Mouse (Mus musculus) forebrain, postnatal 0 days (tissue): ENCODE data around the gene Nxpe4. TPM values are rescaled to one million over a fixed set of nuclear protein-coding genes. Genes with fewer than 3 reads are reported as not detected.

ENCODE experiments used
- ATAC-seq: fragments of 200-750 bp; cut with Nextera tagmentation; 2 replicates; pipeline ENCODE4 v1.8.0; 2017; ENCODE audit warnings: mild to moderate bottlenecking, moderate library complexity
- DNase-seq: peaks from one replicate; pipeline ENCODE4 v3.0.0-alpha.2; 2015
- H3K27ac ChIP-seq: fragments of 300-500 bp; sonication (generic); 2 replicates; pipeline ENCODE4 v1.5.1; 2014; ENCODE audit warnings: low read depth, mild to moderate bottlenecking, antibody characterized with exemption, low read length, moderate library complexity, mixed read lengths
- H3K27me3 ChIP-seq: fragments of 300-500 bp; sonication (generic); 2 replicates; pipeline ENCODE4 v1.6.1; 2014; ENCODE audit warnings: mild to moderate bottlenecking, low read length, mixed read lengths; ENCODE audit not compliant: insufficient read depth
- H3K36me3 ChIP-seq: fragments of 300-500 bp; sonication (generic); 2 replicates; pipeline ENCODE4 v1.6.1; 2014; ENCODE audit warnings: mild to moderate bottlenecking, moderate library complexity; ENCODE audit not compliant: insufficient read depth
- H3K4me1 ChIP-seq: fragments of 300-500 bp; sonication (generic); 2 replicates; pipeline ENCODE4 v1.6.1; 2014; ENCODE audit warnings: antibody characterized with exemption; ENCODE audit not compliant: insufficient read depth
- H3K4me2 ChIP-seq: fragments of 300-500 bp; sonication (generic); 2 replicates; pipeline ENCODE4 v1.6.1; 2014; ENCODE audit warnings: low read depth, mild to moderate bottlenecking, moderate library complexity
- H3K4me3 ChIP-seq: fragments of 300-500 bp; sonication (generic); 2 replicates; pipeline ENCODE4 v1.5.1; 2014; ENCODE audit warnings: low read depth, low read length, mixed read lengths
- H3K9ac ChIP-seq: fragments of 300-500 bp; sonication (generic); 2 replicates; pipeline ENCODE4 v1.6.1; 2014; ENCODE audit warnings: mild to moderate bottlenecking
- H3K9me3 ChIP-seq: fragments of 300-500 bp; sonication (generic); 2 replicates; pipeline ENCODE4 v1.6.1; 2016; ENCODE audit warnings: low read length
- CTCF ChIP-seq: sonication (generic); IDR thresholded peaks from 2 replicates; pipeline ENCODE4 v1.5.1; 2016; ENCODE audit warnings: antibody characterized with exemption, control low read depth, low read depth
- WGBS: fragments of 180-500 bp; shearing (Covaris S2); extraction: QIAGEN DNeasy Blood & Tissue Kit; methylation state at CpG from one replicate; pipeline ENCODE4 v1.1.7; 2014; 5-methylcytosine and 5-hydroxymethylcytosine counted together
- polyA plus RNA-seq: library from polyadenylated mRNA; unstranded; fragments of >200 nt; fragmentation: Nextera tagmentation; extraction: Ambion mirVana; gene quantifications from 2 replicates; pipeline ENCODE4 v1.2.1, GENCODE M21; 2015
- total RNA-seq: library from RNA; depleted of rRNA; stranded (reverse); fragments of >200 nt; gene quantifications from 2 replicates; pipeline ENCODE4 v1.2.3, GENCODE M21; 2014

Nxpe4 gene
- total and polyA plus RNA-seq, 2 experiments from 2014 or later, result 8.3 to 20.2 TPM

GRCm38 (mm10) chr9:48240431-48240830 lies 78.6 kb downstream of the Nxpe4 start:
- ATAC-seq (no peak), DNase-seq (no peak)
- Histone ChIP-seq H3K4me1 (no peaks in the 10 kb centered on the region; the same call in none of the 2 replicates), H3K36me3 (no peaks in the 10 kb centered on the region), H3K4me3 (no peak overlapping the region), H3K9ac (no peak overlapping the region), H3K9me3 (no peaks in the 10 kb centered on the region), H3K27ac (no peak overlapping the region), H3K27me3 (no peaks in the 10 kb centered on the region), H3K4me2 (no peak overlapping the region)
- no peak for TF ChIP-seq CTCF
- 43% methylated on average over 5 of the region's 5 CpGs for WGBS

GRCm38 (mm10) chr9:48241791-48242190 lies 80.0 kb downstream of the Nxpe4 start:
- Histone ChIP-seq H3K36me3 (no peaks in the 10 kb centered on the region), H3K27ac (no peak overlapping the region), H3K4me2 (no peak overlapping the region), H3K9ac (no peak overlapping the region), H3K4me3 (no peak overlapping the region), H3K9me3 (no peaks in the 10 kb centered on the region), H3K4me1 (no peaks in the 10 kb centered on the region; the same call in none of the 2 replicates), H3K27me3 (no peaks in the 10 kb centered on the region)
- DNase-seq (no peak), ATAC-seq (no peak)
- 90% methylated on average over 1 of the region's 1 CpGs for WGBS
- TF ChIP-seq CTCF, result no peak

- Histone ChIP-seq H3K27ac (no peak overlapping the region), H3K4me2 (no peak overlapping the region), H3K27me3 (no peaks in the 10 kb centered on the region), H3K4me1 (no peaks in the 10 kb centered on the region; the same call in none of the 2 replicates), H3K9ac (no peak overlapping the region), H3K36me3 (no peaks in the 10 kb centered on the region), H3K9me3 (no peaks in the 10 kb centered on the region), H3K4me3 (no peak overlapping the region)
- TF ChIP-seq CTCF, result no peak
- no peak for DNase-seq
- no peak for ATAC-seq
- WGBS, result 87% methylated on average over 2 of the region's 2 CpGs
Observed at GRCm38 (mm10) chr9:48242756-48243155, 80.9 kb downstream of the Nxpe4 start.

- no peak for DNase-seq
- no peak overlapping the region for H3K27ac ChIP-seq
Observed at GRCm38 (mm10) chr9:48244175-48244574, 82.4 kb downstream of the Nxpe4 start.

GRCm38 (mm10) chr9:48245525-48245924 lies 83.7 kb downstream of the Nxpe4 start:
- Histone ChIP-seq H3K9me3 (no peaks in the 10 kb centered on the region), H3K27ac (no peak overlapping the region), H3K27me3 (no peaks in the 10 kb centered on the region), H3K4me1 (no peaks in the 10 kb centered on the region; the same call in none of the 2 replicates), H3K4me2 (no peak overlapping the region), H3K36me3 (no peaks in the 10 kb centered on the region), H3K4me3 (no peak overlapping the region), H3K9ac (no peak overlapping the region)
- WGBS, result 20% methylated on average over 1 of the region's 1 CpGs
- TF ChIP-seq CTCF, result no peak
- DNase-seq, result no peak
- no peak for ATAC-seq

More at GRCm38 (mm10) chr9:48244175-48244574, 82.4 kb downstream of the Nxpe4 start:
- WGBS, result 86% methylated on average over 3 of the region's 3 CpGs
- Histone ChIP-seq H3K27me3 (no peaks in the 10 kb centered on the region), H3K4me1 (no peaks in the 10 kb centered on the region; the same call in none of the 2 replicates), H3K4me2 (no peak overlapping the region), H3K9ac (no peak overlapping the region), H3K4me3 (no peak overlapping the region), H3K9me3 (no peaks in the 10 kb centered on the region), H3K36me3 (no peaks in the 10 kb centered on the region)
- no peak for TF ChIP-seq CTCF
- no peak for ATAC-seq

- ATAC-seq (no peak), DNase-seq (no peak)
- no peak overlapping the region for H3K27ac ChIP-seq
- H3K4me2 ChIP-seq, result no peak overlapping the region
- 34% methylated on average over 5 of the region's 5 CpGs for WGBS
- no peaks in the 10 kb centered on the region for H3K9me3 ChIP-seq
- no peak overlapping the region for H3K4me3 ChIP-seq
- no peaks in the 10 kb centered on the region; the same call in none of the 2 replicates for H3K4me1 ChIP-seq
- no peaks in the 10 kb centered on the region for H3K36me3 ChIP-seq
- TF ChIP-seq CTCF, result no peak
- H3K27me3 ChIP-seq, result no peaks in the 10 kb centered on the region
- H3K9ac ChIP-seq, result no peak overlapping the region
Observed at GRCm38 (mm10) chr9:48247276-48247675, 85.5 kb downstream of the Nxpe4 start.

- Histone ChIP-seq H3K4me2 (no peak overlapping the region), H3K36me3 (no peaks in the 10 kb centered on the region), H3K4me1 (no peaks in the 10 kb centered on the region), H3K4me3 (no peak overlapping the region), H3K27ac (no peak overlapping the region), H3K27me3 (no peaks in the 10 kb centered on the region), H3K9ac (no peak overlapping the region), H3K9me3 (no peaks in the 10 kb centered on the region)
- no peak for TF ChIP-seq CTCF
- 12% methylated on average over 8 of the region's 8 CpGs for WGBS
- DNase-seq (no peak), ATAC-seq (no peak)
Observed at GRCm38 (mm10) chr9:48252236-48252635, 90.4 kb downstream of the Nxpe4 start.

GRCm38 (mm10) chr9:48257001-48257400 lies 95.2 kb downstream of the Nxpe4 start:
- H3K4me1 ChIP-seq, result no peaks in the 10 kb centered on the region
- H3K4me2 ChIP-seq, result no peak overlapping the region
- no peaks in the 10 kb centered on the region for H3K36me3 ChIP-seq
- no peaks in the 10 kb centered on the region for H3K27me3 ChIP-seq
- ATAC-seq, result no peak
- no peak overlapping the region for H3K27ac ChIP-seq
- 65% methylated on average over 9 of the region's 9 CpGs for WGBS
- no peak overlapping the region for H3K9ac ChIP-seq
- TF ChIP-seq CTCF, result no peak
- no peak overlapping the region for H3K4me3 ChIP-seq
- H3K9me3 ChIP-seq, result no peaks in the 10 kb centered on the region
- DNase-seq, result no peak
